Mouse (Mus musculus) G1E (cell line): ENCODE data around the gene Hmgb2. TPM values are rescaled to one million over a fixed set of nuclear protein-coding genes. Genes with fewer than 3 reads are reported as not detected.
"Not testable (repeated sequence)": the region's sequence is repeated elsewhere in the genome, so short reads cannot be mapped to it uniquely, and the experiment has no call there.

ENCODE experiments used
- ATAC-seq: 2 replicates; pipeline ENCODE4 v1.8.0; 2016; ENCODE audit warnings: mild to moderate bottlenecking; ENCODE audit not compliant: insufficient number of reproducible peaks, poor library complexity, low FRiP score, severe bottlenecking; ENCODE audit errors: extremely low read depth
- DNase-seq: peaks from one replicate; pipeline ENCODE4 v3.0.0; 2012; ENCODE audit warnings: low spot score
- H3K27me3 ChIP-seq: 2 replicates; pipeline ENCODE4 v1.6.1; 2012; ENCODE audit warnings: mild to moderate bottlenecking, low read length, inconsistent platforms; ENCODE audit not compliant: insufficient read depth
- H3K36me3 ChIP-seq: replicated peaks from 2 replicates; pipeline ENCODE3; 2012; ENCODE audit warnings: mild to moderate bottlenecking, inconsistent platforms
- H3K4me1 ChIP-seq: 2 replicates; pipeline ENCODE4 v1.6.1; 2012; ENCODE audit warnings: low read depth, low read length, inconsistent platforms, mixed read lengths; ENCODE audit not compliant: insufficient read depth
- H3K4me3 ChIP-seq: 2 replicates; pipeline ENCODE4 v1.5.1; 2012; ENCODE audit warnings: low read depth, mild to moderate bottlenecking, inconsistent platforms, low read length, moderate library complexity, mixed read lengths
- H3K9me3 ChIP-seq: replicated peaks from 2 replicates; pipeline ENCODE4 v1.6.1; 2012; ENCODE audit warnings: inconsistent platforms
- CTCF ChIP-seq: IDR thresholded peaks from 2 replicates; pipeline ENCODE4 v1.5.1; 2012; ENCODE audit warnings: low read depth, low read length, inconsistent platforms, mixed read lengths
- GATA1 ChIP-seq: IDR thresholded peaks from 2 replicates; pipeline ENCODE4 v1.6.1; 2012; ENCODE audit warnings: borderline replicate concordance, low read length, inconsistent platforms, mixed read lengths
- GATA2 ChIP-seq: IDR thresholded peaks from 2 replicates; pipeline ENCODE4 v1.6.1; 2012; ENCODE audit warnings: low read depth, low read length, inconsistent platforms, borderline replicate concordance
- POLR2AphosphoS5 ChIP-seq: IDR thresholded peaks from 2 replicates; pipeline ENCODE4 v1.6.1; 2012; ENCODE audit warnings: low read depth, low read length, inconsistent platforms; ENCODE audit not compliant: insufficient replicate concordance
- TAL1 ChIP-seq: conservative IDR thresholded peaks from 2 replicates; pipeline ENCODE4 v1.6.1; 2012; ENCODE audit warnings: low read depth, low read length, inconsistent platforms, mixed read lengths
- polyA plus RNA-seq: library from polyadenylated mRNA; stranded (reverse); fragments of >175 nt; gene quantifications from 2 replicates; pipeline ENCODE4 v1.2.3, GENCODE M21; 2012
- total RNA-seq, 2 experiments: library from RNA; stranded (forward) in 1 of 2; stranded (reverse) in 1 of 2; fragments of 200-1000 nt in 1 of 2; fragments of >200 nt in 1 of 2; fragmentation: Nextera tagmentation in 1 of 2; gene quantifications; 2 replicates each; pipeline ENCODE4 v1.2.3; 2014 to 2017

The Hmgb2 gene
- total and polyA plus RNA-seq, 3 experiments: 132 to 610 (median 208) TPM

DNA sequence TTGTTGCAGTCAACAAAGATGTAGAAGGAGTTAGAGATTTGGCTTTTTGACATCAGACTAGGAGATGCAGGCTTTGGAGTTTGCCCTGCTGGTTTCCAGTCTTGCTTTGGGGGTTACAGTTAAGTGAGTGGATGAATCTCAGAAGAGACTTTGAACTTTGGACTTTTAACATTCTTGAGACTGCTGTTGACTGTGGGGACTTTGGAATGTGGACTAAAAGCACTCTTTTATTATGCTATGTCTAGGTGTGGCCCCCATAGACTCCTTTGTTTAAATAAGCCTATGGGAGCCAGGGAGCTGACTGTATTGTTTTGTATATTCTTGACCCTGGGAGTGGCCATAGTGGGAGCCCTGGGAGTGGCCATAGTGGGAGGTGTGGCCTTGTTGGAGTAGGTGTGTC lies 21.8 kb upstream of the Hmgb2 start:
- TF ChIP-seq CTCF (no peak), GATA2 (no peak), GATA1 (no peak), TAL1 (no peak), POLR2AphosphoS5 (no peak)
- peaks cover 35% of the 10 kb centered on the region for H3K36me3 ChIP-seq
- no peak overlapping the region for H3K4me3 ChIP-seq
- no peaks in the 10 kb centered on the region for H3K9me3 ChIP-seq
- H3K4me1 ChIP-seq: peaks cover 25% of the 10 kb centered on the region
- ATAC-seq: no peak
- no peaks in the 10 kb centered on the region for H3K27me3 ChIP-seq
- DNase-seq: no peak

DNA sequence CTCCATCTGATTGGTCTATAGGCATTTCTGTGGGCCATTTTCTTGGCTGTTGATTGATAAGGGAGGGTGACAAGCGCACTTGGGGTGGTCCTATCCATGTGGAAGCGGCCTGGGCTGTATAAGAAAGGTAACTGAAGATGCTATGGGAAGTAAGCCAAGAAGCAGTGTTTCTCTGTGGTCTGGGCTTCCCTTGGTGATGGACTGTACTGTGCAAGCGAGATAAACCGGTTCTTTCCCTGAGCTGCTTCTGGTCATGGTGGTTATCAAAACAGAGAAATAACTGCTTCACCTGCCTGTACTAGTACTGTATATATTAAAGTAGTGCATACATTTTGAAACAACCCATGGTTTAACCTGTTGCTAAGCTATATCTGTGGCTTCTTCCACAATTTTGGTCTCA lies 19.8 kb upstream of the Hmgb2 start:
- Histone ChIP-seq H3K36me3 (peaks cover 47% of the 10 kb centered on the region), H3K4me1 (peaks cover 17% of the 10 kb centered on the region), H3K9me3 (no peaks in the 10 kb centered on the region), H3K27me3 (no peaks in the 10 kb centered on the region), H3K4me3 (no peak overlapping the region)
- TF ChIP-seq GATA2 (no peak), GATA1 (no peak), POLR2AphosphoS5 (no peak), TAL1 (no peak), CTCF (no peak)
- DNase-seq (no peak), ATAC-seq (no peak)

DNA sequence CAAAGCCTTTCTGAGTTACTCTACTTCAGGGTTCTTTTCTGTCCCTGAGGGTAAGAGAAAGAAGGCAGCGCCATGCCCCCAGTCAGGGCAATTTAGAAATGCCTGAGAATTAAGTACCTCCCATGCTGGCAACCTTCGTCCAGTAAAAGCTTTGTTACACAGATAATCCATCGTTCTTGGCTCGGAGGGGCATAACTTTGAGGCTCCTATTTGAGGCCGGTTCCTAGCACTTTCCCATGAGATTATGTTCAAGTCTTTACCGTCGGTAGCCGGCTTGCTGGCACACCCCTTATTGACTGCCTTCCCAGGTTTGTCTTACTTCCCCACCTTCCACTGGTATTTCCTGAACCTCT lies 13.2 kb upstream of the Hmgb2 start:
- Histone ChIP-seq H3K9me3 (no peaks in the 10 kb centered on the region), H3K4me1 (no peaks in the 10 kb centered on the region), H3K36me3 (peaks cover 44% of the 10 kb centered on the region), H3K4me3 (no peak overlapping the region), H3K27me3 (no peaks in the 10 kb centered on the region)
- ATAC-seq (no peak), DNase-seq (no peak)
- TF ChIP-seq GATA2: no peak
- TF ChIP-seq GATA1: no peak
- no peak for TF ChIP-seq TAL1
- no peak for TF ChIP-seq CTCF
- no peak for TF ChIP-seq POLR2AphosphoS5

DNA sequence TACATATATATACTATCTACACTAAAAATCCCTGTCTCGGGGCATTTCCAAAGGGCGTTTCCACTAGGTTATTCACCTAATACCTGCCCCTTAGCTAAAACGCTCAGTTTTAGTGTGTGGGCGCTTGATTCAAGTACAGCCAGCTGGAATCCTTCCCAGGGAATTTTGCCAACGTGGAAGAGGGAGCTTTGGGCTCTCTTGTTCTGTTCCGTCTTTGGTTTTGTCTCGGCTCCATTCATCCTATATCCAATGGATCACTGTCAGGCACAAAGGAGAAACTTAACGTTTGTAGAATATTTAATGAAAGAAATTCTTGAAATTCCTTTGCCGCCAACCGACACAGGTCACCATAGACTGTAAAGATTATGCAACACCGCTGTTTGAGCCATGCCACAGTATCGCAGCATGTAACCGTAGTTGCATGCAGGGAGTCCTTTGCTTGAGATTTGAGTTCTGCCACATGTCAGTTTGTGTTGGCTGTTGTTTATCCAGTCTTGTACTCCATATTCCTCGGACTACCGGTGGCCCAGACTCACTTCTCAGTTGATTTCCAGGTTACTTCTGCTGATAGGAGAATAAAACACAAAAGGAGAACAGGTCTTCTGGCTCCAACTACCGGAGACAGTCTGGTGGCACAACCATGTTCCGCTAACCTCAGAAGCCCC lies 12.7 kb upstream of the Hmgb2 start:
- DNase-seq (no peak), ATAC-seq (no peak)
- TF ChIP-seq CTCF (no peak), GATA2 (no peak), GATA1 (no peak), POLR2AphosphoS5 (no peak), TAL1 (no peak)
- no peaks in the 10 kb centered on the region for H3K9me3 ChIP-seq
- peaks cover 44% of the 10 kb centered on the region for H3K36me3 ChIP-seq
- H3K4me3 ChIP-seq: no peak overlapping the region
- H3K4me1 ChIP-seq: no peaks in the 10 kb centered on the region
- H3K27me3 ChIP-seq: no peaks in the 10 kb centered on the region

DNA sequence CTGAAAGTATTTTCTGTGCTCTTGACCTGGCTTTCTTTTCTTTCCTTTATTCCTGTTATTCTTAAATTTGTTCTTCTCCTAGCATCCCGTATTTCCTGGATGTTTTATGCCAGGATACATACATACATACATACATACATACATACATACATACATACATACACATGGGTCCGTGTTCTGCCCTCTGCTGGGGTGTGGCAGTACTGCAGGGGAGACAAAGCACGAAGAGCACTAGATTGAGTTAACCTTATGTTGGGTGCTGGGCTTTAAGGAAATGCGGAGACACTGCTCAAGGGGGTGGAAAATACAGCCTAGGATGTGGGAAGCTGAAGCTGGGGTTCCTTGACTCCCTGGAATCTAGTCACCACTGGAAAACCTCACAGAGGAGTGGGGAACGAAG lies 8.1 kb upstream of the Hmgb2 start:
- Histone ChIP-seq H3K4me3 (no peak overlapping the region), H3K4me1 (peaks cover 17% of the 10 kb centered on the region), H3K9me3 (no peaks in the 10 kb centered on the region), H3K27me3 (no peaks in the 10 kb centered on the region), H3K36me3 (peaks cover 39% of the 10 kb centered on the region)
- peak; percentile 23 for DNase-seq
- peak; percentile 90 for TF ChIP-seq CTCF
- TF ChIP-seq TAL1: no peak
- no peak for TF ChIP-seq GATA1
- ATAC-seq: peak; percentile 60; the same call in 1 of the 2 replicates

DNA sequence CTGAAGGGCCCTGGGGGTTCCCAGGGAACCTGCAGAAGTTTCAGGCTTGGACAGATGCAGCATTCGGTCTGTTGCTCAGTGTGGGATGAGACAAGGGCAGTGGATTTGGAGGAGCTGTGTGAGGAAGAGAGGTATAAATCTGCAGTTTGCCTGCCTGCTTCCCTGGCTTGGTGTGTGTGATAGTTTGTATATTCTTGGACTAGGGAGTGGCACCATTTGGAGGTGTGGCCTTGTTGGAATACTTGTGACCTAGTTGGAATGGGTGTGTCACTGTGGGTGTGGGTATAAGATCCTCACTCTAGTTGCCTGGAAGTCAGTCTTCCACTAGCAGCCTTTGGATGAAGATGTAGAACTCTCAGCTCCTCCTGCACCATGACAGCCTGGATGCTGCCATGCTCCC lies 6.2 kb upstream of the Hmgb2 start:
- Histone ChIP-seq H3K36me3 (peaks cover 35% of the 10 kb centered on the region), H3K4me1 (peaks cover 29% of the 10 kb centered on the region)
- H3K27me3 ChIP-seq, H3K4me3 ChIP-seq, DNase-seq, H3K9me3 ChIP-seq, ATAC-seq: not testable (repeated sequence)
